Mouse (Mus musculus) thymus, adult 2 months (tissue): ENCODE results near the gene Mipol1. TPM values are rescaled to one million over a fixed set of nuclear protein-coding genes. Genes with fewer than 3 reads are reported as not detected.

Source experiments
- DNase-seq: peaks from one replicate; pipeline ENCODE4 v3.0.0; 2021
- H3K27ac ChIP-seq: fragments of 200-500 bp; 2 replicates; pipeline ENCODE4 v1.5.1; 2012; ENCODE audit warnings: low read length, control low read depth; ENCODE audit not compliant: control insufficient read depth, insufficient read depth
- H3K27me3 ChIP-seq: fragments of 200-500 bp; 2 replicates; pipeline ENCODE4 v1.6.1; 2012; ENCODE audit warnings: mild to moderate bottlenecking, low read length, moderate library complexity, mixed read lengths; ENCODE audit not compliant: control insufficient read depth, insufficient read depth
- H3K36me3 ChIP-seq: fragments of 200-500 bp; 2 replicates; pipeline ENCODE4 v1.6.1; 2012; ENCODE audit warnings: mild to moderate bottlenecking, low read length, moderate library complexity; ENCODE audit not compliant: control insufficient read depth, insufficient read depth
- H3K4me1 ChIP-seq: fragments of 200-500 bp; replicated peaks from 2 replicates; pipeline ENCODE4 v1.6.1; 2012; ENCODE audit warnings: low read length; ENCODE audit not compliant: control insufficient read depth, insufficient read depth
- H3K4me3 ChIP-seq: fragments of 200-500 bp; 2 replicates; pipeline ENCODE4 v1.5.1; 2012; ENCODE audit warnings: mild to moderate bottlenecking, low read length, control low read depth, moderate library complexity; ENCODE audit not compliant: control insufficient read depth, insufficient read depth
- CTCF ChIP-seq: fragments of 200-500 bp; IDR thresholded peaks from 2 replicates; pipeline ENCODE4 v1.5.1; 2012; ENCODE audit warnings: mild to moderate bottlenecking, control low read depth, low read length, moderate library complexity, borderline replicate concordance; ENCODE audit not compliant: control insufficient read depth, poor library complexity, insufficient read depth; ENCODE audit errors: extremely low read depth
- POLR2A ChIP-seq: fragments of 200-500 bp; IDR thresholded peaks from 2 replicates; pipeline ENCODE4 v1.6.1; 2012; ENCODE audit warnings: mild to moderate bottlenecking, low read length, control low read depth, moderate library complexity; ENCODE audit not compliant: control insufficient read depth, poor library complexity, insufficient read depth; ENCODE audit errors: extremely low read depth
- WGBS: fragments of 180-500 bp; shearing (Covaris S2); methylation state at CpG from one replicate; pipeline ENCODE4 v1.1.7; 2018; 5-methylcytosine and 5-hydroxymethylcytosine counted together
- polyA plus RNA-seq: library from polyadenylated mRNA; depleted of rRNA; stranded (reverse); fragments of >200 nt; gene quantifications from 2 replicates; pipeline ENCODE4 v1.2.3, GENCODE M21; 2012; rRNA removed

Mipol1 gene
- polyA plus RNA-seq, result 1.3 and 1.5 TPM in 2 replicates

- no peaks in the 10 kb centered on the region for H3K27me3 ChIP-seq
- peak; percentile 89 for DNase-seq
- WGBS, result under 1% methylated on average over 54 of the region's 58 CpGs
- peak within 1 kb of the TSS; percentile 67 for H3K27ac ChIP-seq
- H3K4me1 ChIP-seq, result peaks cover 3% of the 10 kb centered on the region
- TF ChIP-seq CTCF, result peak; percentile 26; the same call in 1 of the 2 replicates
- peak; percentile 84 for TF ChIP-seq POLR2A
- H3K36me3 ChIP-seq, result no peaks in the 10 kb centered on the region
- peak within 1 kb of the TSS; percentile 71 for H3K4me3 ChIP-seq
Measured at GRCm38 (mm10) chr12:57230192-57230706, at the start of gene Mipol1, which contains the start of gene Prps1l3. Gene Mipol1, plus strand, starts transcription at chr12:57230427. Gene Prps1l3, plus strand, starts transcription at chr12:57230412.

DNA sequence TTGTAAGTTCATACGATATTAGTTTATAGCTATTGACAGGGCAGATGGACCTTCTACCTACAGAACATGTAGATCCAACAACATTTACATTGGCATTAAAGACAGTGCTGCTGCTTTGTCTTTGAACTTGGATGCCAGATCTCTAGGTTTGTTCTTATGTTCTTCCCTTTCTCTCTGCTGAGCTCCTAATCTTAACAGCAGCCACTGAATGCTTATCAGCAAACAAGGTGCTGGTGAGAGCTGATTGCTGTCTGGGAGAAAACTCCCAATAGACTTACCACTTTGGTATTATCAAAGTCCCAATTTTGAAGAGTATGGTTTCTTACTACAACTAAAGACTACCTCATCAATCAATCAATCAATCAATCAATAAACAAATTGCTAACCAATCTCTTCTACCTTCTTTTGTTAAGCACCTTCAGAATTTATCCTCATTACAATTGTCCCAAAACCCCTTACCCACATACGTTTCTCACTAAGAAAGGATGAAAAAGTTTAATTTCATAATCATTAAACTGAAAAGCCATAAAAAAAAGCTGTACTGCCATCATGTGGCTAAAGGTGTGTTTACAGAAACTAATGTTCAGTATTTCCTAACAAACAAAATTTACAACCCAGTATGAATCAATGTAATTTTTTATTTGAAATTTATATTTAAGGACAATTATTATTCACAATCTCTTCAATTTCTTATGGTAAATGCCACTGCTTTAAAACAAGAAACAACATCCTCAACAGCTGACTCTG, 45.7 kb upstream of the Mipol1 start:
- Histone ChIP-seq H3K27me3 (no peaks in the 10 kb centered on the region), H3K36me3 (no peaks in the 10 kb centered on the region), H3K4me1 (no peaks in the 10 kb centered on the region), H3K27ac (no peak overlapping the region), H3K4me3 (no peak overlapping the region)
- DNase-seq, result no peak
- TF ChIP-seq CTCF (no peak), POLR2A (no peak)
- whole genome bisulfite sequencing, result 67% methylated on average over 2 of the region's 2 CpGs

- Histone ChIP-seq H3K4me1 (no peaks in the 10 kb centered on the region), H3K36me3 (no peaks in the 10 kb centered on the region), H3K27ac (no peak overlapping the region), H3K27me3 (no peaks in the 10 kb centered on the region), H3K4me3 (no peak overlapping the region)
- DNase-seq, result no peak
- WGBS, result 0% methylated on average over 1 of the region's 1 CpGs
- TF ChIP-seq CTCF (no peak), POLR2A (no peak)
Measured at GRCm38 (mm10) chr12:57185475-57185874, 44.8 kb upstream of the Mipol1 start.

- DNase-seq, result no peak
- no peak for TF ChIP-seq POLR2A
- TF ChIP-seq CTCF, result no peak
- no peaks in the 10 kb centered on the region for H3K27me3 ChIP-seq
- H3K27ac ChIP-seq, result no peak overlapping the region
- no peaks in the 10 kb centered on the region for H3K4me1 ChIP-seq
- no peaks in the 10 kb centered on the region for H3K36me3 ChIP-seq
- H3K4me3 ChIP-seq, result no peak overlapping the region
- WGBS, result 80% methylated on average over 2 of the region's 2 CpGs
Measured at GRCm38 (mm10) chr12:57186126-57186525, 44.1 kb upstream of the Mipol1 start.

DNA sequence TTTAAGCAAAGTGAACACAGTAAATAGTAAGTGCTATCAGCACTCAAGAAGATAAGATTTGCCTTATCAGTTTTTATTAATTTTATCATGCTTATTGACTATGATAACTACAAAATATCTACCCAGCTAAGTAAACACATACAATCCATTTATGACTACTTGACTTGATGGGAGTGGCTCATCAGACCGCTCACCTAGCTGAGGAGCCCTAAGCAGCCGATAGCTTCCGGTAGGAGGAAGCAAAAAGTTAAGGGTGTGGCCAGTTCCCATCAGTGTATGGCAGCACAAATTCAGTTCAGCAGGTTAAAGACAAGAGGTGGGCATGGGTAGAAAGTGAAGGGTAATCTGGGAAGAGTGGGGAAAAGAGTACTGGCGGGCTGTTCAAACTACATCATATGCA, 43.2 kb upstream of the Mipol1 start:
- no peak for TF ChIP-seq CTCF
- no peak for TF ChIP-seq POLR2A
- no peak for DNase-seq
- no peak overlapping the region for H3K4me3 ChIP-seq
- 79% methylated on average over 4 of the region's 4 CpGs for WGBS
- no peaks in the 10 kb centered on the region for H3K4me1 ChIP-seq
- no peaks in the 10 kb centered on the region for H3K27me3 ChIP-seq
- H3K36me3 ChIP-seq, result no peaks in the 10 kb centered on the region
- no peak overlapping the region for H3K27ac ChIP-seq

DNA sequence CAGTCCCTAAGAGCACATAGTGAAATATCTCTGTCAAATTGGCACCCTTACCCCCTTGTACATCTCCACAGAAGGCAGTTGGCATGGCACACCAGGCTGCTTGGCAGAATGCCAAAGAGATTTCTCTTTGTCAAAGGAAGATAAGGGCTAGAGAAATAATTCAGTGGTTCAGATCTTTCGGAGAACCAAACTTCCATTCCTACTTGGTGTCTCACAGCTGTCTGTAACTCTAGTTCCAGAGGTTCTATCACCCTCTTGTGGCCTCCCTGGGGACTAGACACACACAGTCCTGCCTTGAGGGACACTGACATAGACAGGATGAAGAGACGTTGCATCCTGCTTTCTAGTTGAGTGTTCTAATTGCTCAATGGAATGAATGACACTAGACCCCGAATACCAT, 35.6 kb upstream of the Mipol1 start:
- Histone ChIP-seq H3K36me3 (no peaks in the 10 kb centered on the region), H3K4me3 (no peak overlapping the region), H3K27me3 (peaks cover 8% of the 10 kb centered on the region), H3K27ac (no peak overlapping the region), H3K4me1 (no peaks in the 10 kb centered on the region)
- 31% methylated on average over 3 of the region's 3 CpGs for WGBS
- TF ChIP-seq CTCF (no peak), POLR2A (no peak)
- DNase-seq, result no peak
